Mouse (Mus musculus) small intestine, adult 2 months (tissue): ENCODE results near the gene Cfap73. TPM values are rescaled to one million over a fixed set of nuclear protein-coding genes. Genes with fewer than 3 reads are reported as not detected.

Experiments used
- H3K27ac ChIP-seq: fragments of 200-500 bp; 2 replicates; pipeline ENCODE4 v1.5.1; 2012; ENCODE audit warnings: low read depth, low read length, control low read depth, inconsistent platforms; ENCODE audit not compliant: insufficient read depth
- H3K27me3 ChIP-seq: fragments of 200-500 bp; 2 replicates; pipeline ENCODE4 v1.6.1; 2012; ENCODE audit warnings: mild to moderate bottlenecking, moderate library complexity, low read length, inconsistent platforms; ENCODE audit not compliant: control insufficient read depth, insufficient read depth
- H3K36me3 ChIP-seq: fragments of 200-500 bp; 2 replicates; pipeline ENCODE4 v1.6.1; 2012; ENCODE audit warnings: mild to moderate bottlenecking, low read length, control low read depth, inconsistent platforms; ENCODE audit not compliant: control insufficient read depth, insufficient read depth
- H3K4me1 ChIP-seq: fragments of 200-500 bp; 2 replicates; pipeline ENCODE4 v1.6.1; 2012; ENCODE audit warnings: low read length, inconsistent platforms, mixed read lengths; ENCODE audit not compliant: control insufficient read depth, insufficient read depth, insufficient read length
- H3K4me3 ChIP-seq: fragments of 200-500 bp; 2 replicates; pipeline ENCODE4 v1.5.1; 2012; ENCODE audit warnings: low read depth, mild to moderate bottlenecking, control low read depth, inconsistent platforms, low read length, moderate library complexity
- CTCF ChIP-seq: fragments of 200-500 bp; IDR thresholded peaks from 2 replicates; pipeline ENCODE4 v1.5.1; 2012; ENCODE audit warnings: low read depth, mild to moderate bottlenecking, control low read depth, inconsistent platforms, low read length, moderate library complexity, mixed read lengths; ENCODE audit not compliant: insufficient replicate concordance, insufficient read length; ENCODE audit errors: extremely low read depth
- POLR2A ChIP-seq: fragments of 200-500 bp; IDR thresholded peaks from 2 replicates; pipeline ENCODE4 v1.6.1; 2012; ENCODE audit warnings: low read depth, mild to moderate bottlenecking, control low read depth, inconsistent platforms, low read length, moderate library complexity
- WGBS: fragments of 180-500 bp; shearing (Covaris S2); methylation state at CpG from one replicate; pipeline ENCODE4 v1.1.7; 2018; 5-methylcytosine and 5-hydroxymethylcytosine counted together
- polyA plus RNA-seq: library from polyadenylated mRNA; depleted of rRNA; stranded (reverse); fragments of >200 nt; gene quantifications from 2 replicates; pipeline ENCODE4 v1.2.3, GENCODE M21; 2012

Gene Cfap73
- polyA plus RNA-seq, 1 experiment = not detected

DNA sequence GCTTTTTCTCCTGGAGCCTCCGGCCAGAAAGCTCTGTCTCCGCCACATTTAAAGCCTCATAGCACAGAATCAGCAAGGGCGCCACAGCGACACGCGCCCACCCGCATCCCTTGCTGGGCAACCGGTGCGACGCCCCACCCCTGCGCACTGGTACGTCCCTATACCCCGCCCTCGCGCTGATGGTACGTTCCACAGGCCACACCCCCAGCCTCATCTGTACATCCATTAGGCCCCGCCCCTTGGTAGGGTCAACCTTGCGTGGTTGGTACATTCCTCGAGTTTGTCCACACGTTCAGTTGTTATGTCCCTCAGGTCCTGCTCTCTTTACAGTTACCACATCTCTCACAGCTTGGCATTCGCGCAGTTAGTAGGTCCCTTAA lies 21.6 kb downstream of the Cfap73 start, which contains the start of the genes Rita1 and Ddx54:
Rita1 (minus strand) TSS at position 148 of the 380 bp plus-strand sequence.
Ddx54 (plus strand) TSS at position 298 of the 380 bp plus-strand sequence.
- no peak for TF ChIP-seq CTCF
- TF ChIP-seq POLR2A = peak; percentile 12
- Histone ChIP-seq H3K27ac (peak within 1 kb of the TSS; percentile 92), H3K4me3 (peak within 1 kb of the TSS; percentile 78), H3K27me3 (no peaks in the 10 kb centered on the region), H3K4me1 (peaks cover 7% of the 10 kb centered on the region), H3K36me3 (0 out of 2 replicates have a peak, but pooled peaks cover 5% of the 10 kb centered on the region)
- 1% methylated on average over 22 of the region's 22 CpGs for WGBS

DNA sequence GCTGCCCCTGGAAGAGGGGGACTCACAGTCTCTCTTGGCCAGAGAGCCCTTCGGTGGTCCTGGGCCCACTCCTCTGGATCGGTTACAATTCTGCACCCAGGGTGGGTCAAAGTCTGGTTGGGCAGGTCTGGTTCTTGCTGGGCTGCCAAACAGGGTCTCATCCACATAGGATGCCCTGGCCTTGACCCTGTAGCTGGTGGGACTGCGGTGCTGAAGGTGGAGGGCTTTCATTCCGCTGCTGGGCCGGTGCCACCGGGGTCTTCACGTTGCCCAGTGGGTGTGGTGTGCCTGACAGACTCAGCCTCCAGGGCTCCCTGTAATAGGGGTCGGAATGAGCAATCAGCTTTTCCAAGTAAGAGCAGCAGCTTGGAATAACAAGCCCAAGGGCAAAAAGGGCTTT lies 22.6 kb downstream of the Cfap73 start:
- no peaks in the 10 kb centered on the region for H3K27me3 ChIP-seq
- no peaks in the 10 kb centered on the region for H3K36me3 ChIP-seq
- no peak overlapping the region for H3K27ac ChIP-seq
- peak overlapping the region; percentile 75 for H3K4me3 ChIP-seq
- TF ChIP-seq CTCF = no peak
- H3K4me1 ChIP-seq = peaks cover 7% of the 10 kb centered on the region
- WGBS = 38% methylated on average over 8 of the region's 8 CpGs

DNA sequence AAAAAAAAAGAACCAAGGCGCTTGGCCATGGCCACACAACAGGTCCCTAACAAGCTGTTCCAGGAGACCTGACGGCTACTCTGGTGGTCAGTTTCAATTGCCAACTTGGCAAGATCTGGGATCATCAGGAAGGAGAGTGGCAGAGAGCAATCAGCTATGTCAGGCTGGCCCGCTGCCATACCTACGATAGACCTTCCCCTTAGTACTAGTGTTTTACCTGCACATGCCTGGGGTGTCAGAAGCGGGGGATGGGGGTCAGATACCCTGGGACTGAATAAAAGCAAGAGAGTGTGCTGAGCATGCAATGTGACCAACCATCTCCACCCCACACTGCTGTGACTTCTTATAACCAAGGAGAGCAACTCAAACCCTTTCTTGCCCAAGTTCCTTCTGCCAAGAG lies 23.1 kb downstream of the Cfap73 start:
- no peaks in the 10 kb centered on the region for H3K36me3 ChIP-seq
- peaks cover 7% of the 10 kb centered on the region for H3K4me1 ChIP-seq
- no peak overlapping the region for H3K27ac ChIP-seq
- TF ChIP-seq POLR2A (no peak), CTCF (no peak)
- H3K4me3 ChIP-seq = no peak overlapping the region
- 74% methylated on average over 5 of the region's 5 CpGs for WGBS
- H3K27me3 ChIP-seq = no peaks in the 10 kb centered on the region

DNA sequence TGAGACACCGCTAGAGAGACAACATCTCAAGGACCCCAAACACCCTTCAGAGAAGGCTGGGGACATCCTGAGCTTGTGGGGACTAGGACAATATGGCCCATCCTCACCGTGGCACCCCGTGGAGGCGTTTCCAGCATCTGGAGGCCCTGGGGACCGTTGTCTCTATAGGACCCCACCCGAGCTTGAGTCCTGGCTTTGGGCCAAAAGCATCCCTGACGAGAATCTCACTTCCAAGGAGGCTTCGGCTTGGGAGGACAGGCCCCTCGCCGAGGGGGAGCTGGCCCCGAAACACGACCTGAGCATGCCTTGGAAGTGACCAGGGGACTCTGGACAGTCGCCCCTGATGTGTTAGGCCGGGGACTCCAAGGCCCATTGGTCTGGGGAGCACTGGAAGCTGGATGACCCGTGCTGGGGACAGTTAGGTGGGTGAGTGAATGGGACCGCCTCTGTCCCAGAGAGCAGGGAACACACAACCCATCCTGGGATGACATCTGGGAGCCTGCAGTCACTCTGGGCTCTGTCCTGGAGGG lies 24.7 kb downstream of the Cfap73 start:
- WGBS = 80% methylated on average over 16 of the region's 16 CpGs
- Histone ChIP-seq H3K4me1 (peaks cover 10% of the 10 kb centered on the region), H3K27ac (no peak overlapping the region), H3K36me3 (no peaks in the 10 kb centered on the region), H3K4me3 (no peak overlapping the region), H3K27me3 (no peaks in the 10 kb centered on the region)
- no peak for TF ChIP-seq CTCF
- no peak for TF ChIP-seq POLR2A

DNA sequence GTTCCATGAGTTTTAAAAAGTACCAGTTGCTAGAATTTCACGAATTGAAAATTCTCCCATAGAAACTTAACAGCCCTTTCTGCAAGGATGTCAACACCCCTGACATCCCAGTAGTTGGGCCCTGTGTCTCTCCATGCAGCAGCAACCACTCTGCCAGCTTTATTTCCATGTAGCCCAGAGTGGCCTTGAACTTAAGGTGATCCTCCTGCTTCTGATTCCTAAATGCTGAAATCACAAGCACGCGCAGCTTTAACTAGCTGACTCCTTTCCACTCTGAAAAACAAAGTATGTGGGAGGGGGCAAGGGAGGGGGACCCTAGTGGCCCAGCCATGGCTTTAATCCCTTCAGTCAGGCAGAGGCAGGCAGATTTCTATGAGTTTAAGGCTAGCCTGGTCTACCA lies 26.7 kb downstream of the Cfap73 start:
- no peak overlapping the region for H3K4me3 ChIP-seq
- 77% methylated on average over 3 of the region's 3 CpGs for WGBS
- peaks cover 10% of the 10 kb centered on the region for H3K4me1 ChIP-seq
- H3K36me3 ChIP-seq = no peaks in the 10 kb centered on the region
- H3K27me3 ChIP-seq = no peaks in the 10 kb centered on the region
- no peak overlapping the region for H3K27ac ChIP-seq
- TF ChIP-seq POLR2A (no peak), CTCF (no peak)

DNA sequence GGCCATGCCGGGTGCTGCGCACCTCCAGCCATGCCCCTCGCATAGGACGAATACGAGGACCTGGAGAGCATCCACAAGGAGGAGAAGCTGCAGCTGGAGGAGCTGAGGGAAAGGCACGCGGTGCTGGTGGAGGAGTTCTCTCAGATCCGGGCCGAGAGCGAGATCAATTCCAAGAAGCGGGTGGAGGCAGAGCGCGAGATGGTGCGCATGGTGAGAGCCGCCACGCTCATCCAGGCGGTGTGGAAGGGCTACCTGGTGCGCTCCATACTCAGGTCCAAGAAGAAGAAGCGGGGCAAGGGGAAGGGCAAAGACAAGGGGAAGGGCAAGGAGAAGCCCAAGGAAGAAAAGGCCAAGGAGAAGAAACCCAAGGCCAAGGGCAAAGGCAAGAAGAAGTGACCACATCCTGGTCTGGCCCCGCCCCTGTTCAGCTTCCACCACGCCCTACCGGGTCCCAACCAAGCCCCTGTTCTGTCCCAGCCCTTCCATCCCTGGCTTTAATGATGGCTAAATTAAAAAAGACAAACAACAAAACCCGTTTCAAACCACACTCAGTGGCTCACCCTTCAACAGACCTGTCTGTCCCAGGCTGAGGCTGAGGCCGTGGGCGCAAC lies 27.3 kb downstream of the Cfap73 start:
- Histone ChIP-seq H3K4me3 (no peak overlapping the region), H3K4me1 (peaks cover 10% of the 10 kb centered on the region), H3K27ac (no peak overlapping the region), H3K27me3 (no peaks in the 10 kb centered on the region), H3K36me3 (no peaks in the 10 kb centered on the region)
- TF ChIP-seq POLR2A = no peak
- TF ChIP-seq CTCF = no peak
- 80% methylated on average over 25 of the region's 25 CpGs for WGBS

DNA sequence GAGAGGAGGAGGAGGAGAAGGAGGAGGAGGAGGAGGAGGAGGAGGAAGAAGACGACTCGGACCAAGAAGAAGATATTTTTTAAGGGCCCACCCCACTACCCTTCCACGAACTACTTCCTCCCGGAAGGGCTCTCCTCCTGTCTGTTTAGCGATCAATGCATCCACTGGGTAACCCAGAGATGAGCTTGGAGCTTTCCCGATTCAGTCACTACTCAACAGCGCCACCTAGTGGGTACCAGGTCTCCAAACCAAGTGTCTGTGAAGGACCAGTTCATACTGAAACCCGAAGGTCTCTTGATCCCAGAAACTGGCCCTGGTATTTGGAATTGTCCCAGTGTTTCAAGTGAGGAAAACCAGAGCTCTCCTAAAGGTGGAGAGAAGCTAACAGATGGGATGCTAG lies 28.3 kb downstream of the Cfap73 start:
- H3K27me3 ChIP-seq = no peaks in the 10 kb centered on the region
- 2% methylated on average over 8 of the region's 8 CpGs for WGBS
- peak overlapping the region; percentile 53 for H3K4me3 ChIP-seq
- H3K4me1 ChIP-seq = peaks cover 4% of the 10 kb centered on the region; the same call in 1 of the 2 replicates
- no peaks in the 10 kb centered on the region for H3K36me3 ChIP-seq
- no peak overlapping the region for H3K27ac ChIP-seq
- no peak for TF ChIP-seq POLR2A
- peak; percentile 84; the same call in 1 of the 2 replicates for TF ChIP-seq CTCF

DNA sequence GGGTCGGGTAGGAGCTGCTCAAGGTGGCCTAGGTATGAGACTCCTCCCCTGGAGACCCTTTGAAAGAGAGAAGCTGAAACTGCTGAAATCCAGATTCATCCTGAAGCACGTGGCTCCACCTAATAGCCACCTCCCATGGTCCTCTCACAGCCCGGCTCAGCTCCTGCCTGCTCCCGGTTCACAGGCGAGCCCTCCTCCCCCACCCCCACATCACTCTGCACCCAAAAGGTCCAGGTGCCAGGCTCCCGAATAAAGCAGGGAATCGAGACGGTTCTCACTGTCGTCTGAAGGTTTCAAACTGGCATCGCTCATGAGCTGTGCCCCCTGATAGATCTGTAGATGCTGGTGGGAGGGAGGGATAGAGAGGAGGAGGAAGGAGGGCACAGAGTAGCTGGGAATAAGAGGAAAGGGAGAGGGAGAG lies 28.8 kb downstream of the Cfap73 start:
- TF ChIP-seq CTCF (no peak), POLR2A (no peak)

More for the DNA sequence above, 28.8 kb downstream of the Cfap73 start:
- WGBS = 4% methylated on average over 10 of the region's 10 CpGs
- no peaks in the 10 kb centered on the region for H3K36me3 ChIP-seq
- peaks cover 4% of the 10 kb centered on the region; the same call in 1 of the 2 replicates for H3K4me1 ChIP-seq
- no peak overlapping the region for H3K27ac ChIP-seq
- H3K27me3 ChIP-seq = no peaks in the 10 kb centered on the region
- peak overlapping the region; percentile 53 for H3K4me3 ChIP-seq
